Mouse (Mus musculus) right cerebral cortex, adult 2 months (tissue): ENCODE results near the gene Ghsr.

Source experiments
- DNase-seq, 2 experiments: peaks; one replicate each; pipeline ENCODE4 v3.0.0; 2021 to 2022; ENCODE audit warnings: low spot score in 2 of 2

The Ghsr gene

DNA sequence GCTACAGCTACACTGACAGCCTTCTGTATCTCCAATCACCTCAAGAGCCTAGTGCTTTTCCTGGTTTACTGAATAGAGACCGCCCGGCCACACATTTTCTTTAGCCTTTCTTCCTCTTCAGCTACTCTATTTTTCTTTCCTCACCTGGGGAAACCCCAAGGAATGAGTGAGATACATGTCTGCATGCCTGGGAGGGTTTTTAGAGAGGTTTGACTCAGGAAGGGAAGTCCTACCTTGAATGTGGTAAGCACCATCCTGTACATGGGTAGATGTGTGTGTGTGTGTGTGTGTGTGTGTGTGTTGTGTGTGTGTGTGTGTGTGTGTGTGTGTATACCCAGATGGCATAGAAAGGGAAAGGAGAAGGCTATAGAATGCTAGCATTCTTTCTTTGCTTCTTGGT lies 40.1 kb downstream of the Ghsr start:
- no peak for DNase-seq

DNA sequence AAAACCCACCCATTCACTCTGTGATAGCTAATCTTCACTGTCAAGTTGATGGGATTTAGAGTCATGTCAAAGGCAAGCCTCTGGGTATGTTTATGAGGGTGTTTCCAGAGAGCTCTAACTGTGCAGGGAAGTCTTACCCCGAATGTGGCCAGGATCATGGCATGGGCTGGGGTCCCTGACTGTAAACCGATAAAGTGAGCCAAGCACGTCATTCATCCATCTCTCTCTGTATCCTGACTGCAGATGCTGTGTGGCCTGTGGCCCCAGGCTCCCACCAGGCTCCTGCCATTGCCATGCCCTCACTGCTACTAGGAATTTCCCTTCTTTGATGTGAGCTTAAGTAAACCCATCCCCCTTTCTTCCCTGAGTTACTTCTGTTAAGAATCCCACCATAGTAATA lies 42.4 kb downstream of the Ghsr start:
- DNase-seq = no peak

- no peak for DNase-seq
Observed at GRCm38 (mm10) chr3:27416786-27417185, 45.6 kb downstream of the Ghsr start.

- DNase-seq = no peak
Observed at GRCm38 (mm10) chr3:27418602-27419001, 47.5 kb downstream of the Ghsr start.

- DNase-seq = no peak
Observed at GRCm38 (mm10) chr3:27421980-27422379, 50.8 kb downstream of the Ghsr start.

DNA sequence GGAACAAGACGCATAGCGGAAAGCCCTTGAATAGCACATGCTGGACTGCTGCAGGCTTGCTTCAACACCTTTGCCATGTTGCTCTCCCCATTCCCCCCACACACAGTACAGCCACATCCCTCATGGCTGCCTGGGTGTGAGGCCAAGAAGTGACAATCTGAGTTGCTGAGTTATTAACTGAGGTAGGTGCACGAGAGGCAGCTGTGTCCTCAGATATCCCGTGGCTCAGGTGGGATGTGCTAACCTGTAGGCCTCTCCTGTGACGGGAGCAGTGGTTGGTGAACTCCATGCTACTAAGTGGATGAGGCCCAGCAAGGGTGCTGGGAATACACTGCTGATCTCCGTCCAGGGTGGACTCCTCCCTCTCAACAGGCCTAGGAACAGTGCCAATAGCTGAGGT lies 51.4 kb downstream of the Ghsr start:
- no peak for DNase-seq

DNA sequence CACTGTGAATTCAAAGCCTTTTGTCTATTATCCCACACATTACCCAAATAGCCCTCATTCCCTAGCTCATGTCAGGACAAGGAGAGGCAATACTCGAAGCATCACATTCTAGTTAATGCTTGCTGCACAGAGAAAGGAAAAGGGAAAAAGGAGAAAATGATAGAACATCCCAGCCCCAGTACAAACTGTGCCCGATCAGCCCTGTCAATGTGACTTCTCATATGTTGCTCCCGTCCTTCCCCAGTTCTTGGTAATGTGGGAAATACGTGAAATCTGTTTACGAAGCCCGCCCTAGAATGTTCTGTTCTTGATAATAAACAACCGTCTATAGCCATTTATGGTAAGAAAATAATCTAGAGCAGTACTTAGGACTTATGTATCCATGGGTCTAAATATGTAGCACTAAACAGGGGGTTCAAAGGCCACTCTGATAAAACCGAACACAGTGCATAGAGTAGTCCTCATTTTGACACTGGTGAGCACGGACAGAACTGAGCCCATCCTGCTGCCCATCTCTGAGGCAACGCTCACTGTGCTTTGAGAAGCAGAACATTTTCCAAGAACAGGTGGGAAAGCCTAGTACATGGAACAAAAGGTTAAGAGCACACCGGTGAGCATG lies 53.0 kb downstream of the Ghsr start:
- DNase-seq = no peak

DNA sequence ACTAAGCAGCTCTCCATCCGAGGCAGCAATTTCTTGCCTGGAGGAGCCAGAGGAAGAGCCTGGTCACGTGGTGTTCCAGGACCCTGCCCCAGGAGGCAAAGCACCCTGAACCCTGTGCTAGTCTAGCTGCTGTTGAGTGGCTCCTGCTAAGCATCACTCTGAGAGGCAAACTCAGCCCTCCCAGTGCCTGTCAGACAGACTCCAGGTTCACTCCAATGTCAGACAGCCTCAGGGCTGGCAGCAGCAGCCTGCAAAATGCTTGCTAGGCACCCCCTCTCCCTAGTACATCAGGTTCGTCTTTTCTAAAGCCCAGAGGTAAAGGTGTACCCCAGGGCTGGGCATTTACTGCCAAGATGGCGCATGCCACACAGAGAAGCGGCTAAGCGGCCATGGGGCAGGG lies 56.3 kb downstream of the Ghsr start:
- no peak for DNase-seq
